Mouse (Mus musculus): Measurements from ENCODE around the gene Shank1.

GRCm38 (mm10) chr7:44260410-44260809 lies 49.6 kb upstream of the Shank1 start:
- TF ChIP-seq CTCF (IDR thresholded peaks at IDR 0.05; ENCODE audit: control insufficient read depth, insufficient read depth, insufficient replicate concordance, low read depth, low read length) = no peak
- TF ChIP-seq POLR2A (IDR thresholded peaks at IDR 0.05; ENCODE audit: control insufficient read depth, low read depth, low read length) = no peak

All from testis, adult 2 months (tissue).